Mouse (Mus musculus): ENCODE data around the gene Pxn.

DNA sequence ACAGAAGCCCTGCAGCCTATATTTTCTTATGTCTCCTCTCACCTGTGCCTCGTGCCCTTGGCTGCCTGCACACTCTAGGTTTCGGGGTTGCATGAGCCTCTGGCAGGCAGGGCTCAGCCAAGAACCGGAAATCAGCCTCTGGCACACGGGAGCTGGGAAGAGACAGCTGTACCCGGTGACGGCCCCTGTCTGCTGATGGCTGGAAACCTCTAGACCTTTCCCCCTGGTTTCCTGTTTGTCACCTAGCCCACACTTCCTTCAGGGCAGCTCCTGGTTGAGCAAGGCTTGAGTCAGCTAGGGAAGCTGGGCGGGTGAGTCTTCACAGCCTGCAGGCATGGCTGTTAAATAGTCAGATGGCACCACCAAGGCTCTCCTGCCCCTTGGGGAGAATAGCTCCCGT lies 28.4 kb downstream of the Pxn start:
- TF ChIP-seq CTCF (IDR thresholded peaks at IDR 0.05; ENCODE audit: extremely low read depth, insufficient read length, insufficient replicate concordance, low read depth, low read length) (no peak), POLR2A (IDR thresholded peaks at IDR 0.05; ENCODE audit: low read depth, low read length) (no peak)
